Mouse (Mus musculus): Measurements from ENCODE around the gene Uggt2.

The Uggt2 gene

DNA sequence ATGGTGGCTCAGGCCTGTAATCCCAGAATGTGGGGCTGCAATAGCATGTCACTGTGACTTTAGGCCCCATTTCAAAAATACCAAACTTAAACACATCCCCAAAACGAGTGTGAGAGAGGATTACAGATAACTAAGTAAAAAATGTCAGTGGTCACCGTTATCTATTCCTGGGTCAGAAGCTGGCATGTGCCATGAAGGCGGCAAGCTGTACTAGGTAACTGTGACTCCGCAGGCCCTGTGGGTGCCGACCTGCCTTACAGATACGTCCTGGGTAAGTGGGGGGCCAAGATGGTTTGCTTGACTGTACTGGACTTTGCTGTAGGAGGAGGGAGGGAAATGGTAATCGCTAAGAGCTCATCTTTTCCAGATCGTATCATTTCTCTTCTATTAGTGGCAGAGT lies 118.3 kb downstream of the Uggt2 start:
- WGBS, result 85% methylated on average over 8 of the region's 8 CpGs

- 73% methylated on average over 5 of the region's 5 CpGs for WGBS
Observed at GRCm38 (mm10) chr14:118980358-118980757, 118.9 kb downstream of the Uggt2 start.

- WGBS, result 57% methylated on average over 7 of the region's 7 CpGs
Observed at GRCm38 (mm10) chr14:118979571-118980325, 119.5 kb downstream of the Uggt2 start.

GRCm38 (mm10) chr14:118977136-118977816 lies 122.0 kb downstream of the Uggt2 start:
- WGBS, result 63% methylated on average over 8 of the region's 8 CpGs

GRCm38 (mm10) chr14:118972268-118972667 lies 127.0 kb downstream of the Uggt2 start:
- 75% methylated on average over 6 of the region's 6 CpGs for WGBS

DNA sequence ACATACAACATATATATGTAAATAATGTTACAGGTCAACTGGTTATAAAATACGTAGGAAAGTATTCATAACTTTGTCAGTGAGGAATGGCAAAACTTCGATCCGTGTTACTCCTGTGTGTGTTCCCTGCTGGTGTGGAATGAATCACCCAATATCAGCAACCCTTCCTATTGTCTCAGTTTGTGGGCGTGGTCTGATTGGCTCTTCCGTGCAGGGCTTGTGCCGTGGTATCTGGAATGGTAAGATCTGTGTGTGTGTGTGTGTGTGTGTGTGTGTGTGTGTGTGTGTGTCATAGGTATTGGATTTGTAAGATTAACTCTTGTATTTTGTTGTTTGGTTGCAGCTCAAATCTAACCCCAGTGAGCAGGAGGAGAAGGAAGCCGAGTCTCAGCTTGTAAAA lies 131.6 kb downstream of the Uggt2 start:
- 88% methylated on average over 7 of the region's 7 CpGs for WGBS

DNA sequence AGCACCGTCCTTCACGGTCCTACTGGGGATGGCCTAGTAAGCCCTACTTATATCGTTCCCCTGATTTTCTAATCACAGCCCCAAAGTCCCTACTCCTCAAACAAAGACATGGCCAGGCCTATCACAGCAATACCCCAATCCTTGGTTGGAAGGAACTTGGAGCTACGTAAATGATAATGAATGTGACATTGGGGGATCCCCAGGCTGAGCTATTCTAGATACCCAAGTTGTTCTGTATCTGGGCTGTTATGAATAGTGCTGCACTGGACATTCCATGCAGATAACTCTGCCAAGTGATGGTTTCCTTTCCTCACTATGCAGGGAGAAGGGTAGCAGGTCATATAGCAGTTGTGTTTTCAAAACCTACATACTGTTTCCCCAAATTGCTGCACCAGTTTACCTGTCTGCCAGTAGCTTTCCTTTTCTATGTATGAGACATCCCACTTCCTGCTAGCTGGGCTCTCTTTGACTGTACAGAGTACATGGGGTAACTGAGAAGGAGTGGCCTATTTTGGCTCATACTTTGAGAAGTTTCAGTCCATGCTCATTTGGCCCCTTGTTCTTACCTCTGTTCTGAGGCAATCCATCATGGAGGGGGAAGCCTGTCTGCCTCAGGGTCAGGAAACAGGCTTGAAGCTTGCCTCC lies 133.8 kb downstream of the Uggt2 start:
- 97% methylated on average over 4 of the region's 4 CpGs for WGBS

DNA sequence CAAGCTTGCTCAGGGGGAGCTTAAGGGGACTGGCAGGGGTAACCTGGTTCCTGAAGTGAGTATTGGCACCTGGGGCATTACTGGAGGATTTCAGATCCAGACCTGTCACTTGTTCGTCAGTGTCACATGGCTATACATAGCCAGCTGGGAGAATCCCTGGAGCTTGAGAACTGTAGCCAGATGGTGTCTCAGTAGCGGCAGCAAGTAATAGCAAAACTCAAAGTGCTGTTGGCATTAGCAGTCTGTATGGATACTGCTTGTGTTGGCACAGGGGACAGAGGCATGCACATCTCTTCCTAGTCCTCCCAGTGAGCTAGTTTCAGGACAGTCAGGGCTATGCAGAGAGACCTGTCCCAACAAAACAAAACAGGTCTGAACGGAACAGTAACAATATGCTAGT lies 141.2 kb downstream of the Uggt2 start:
- 65% methylated on average over 3 of the region's 3 CpGs for WGBS

DNA sequence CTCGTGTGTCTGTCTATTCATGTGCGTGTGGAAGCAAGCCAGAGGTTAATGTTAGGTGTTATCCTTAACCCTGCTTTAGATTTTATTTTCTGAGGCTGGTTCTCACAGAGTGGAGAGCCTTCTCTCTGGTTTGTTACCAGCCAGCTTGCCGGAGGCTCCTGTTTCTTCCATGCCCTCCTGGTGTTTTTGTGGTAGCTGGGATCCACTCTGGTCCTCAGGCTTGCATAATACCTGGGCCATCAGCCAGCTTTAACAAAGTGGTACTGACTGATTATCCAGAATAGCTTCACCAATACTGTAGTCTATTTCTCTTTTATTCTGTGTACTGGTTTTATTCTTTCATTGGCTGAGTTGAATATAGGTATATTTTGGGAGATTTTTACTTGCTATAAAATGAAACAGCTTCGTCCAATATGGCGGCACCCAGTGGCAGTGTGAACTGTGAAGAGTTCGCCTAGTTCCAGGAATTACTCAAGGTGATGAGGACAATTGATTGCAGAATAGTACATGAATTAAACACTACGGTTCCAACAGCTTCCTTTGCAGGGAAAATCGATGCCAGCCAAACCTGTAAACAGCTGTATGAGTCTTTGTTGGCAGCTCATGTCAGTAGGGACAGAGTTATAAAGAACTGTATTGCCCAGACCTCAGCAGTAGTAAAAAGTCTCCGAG lies 147.2 kb downstream of the Uggt2 start:
- 86% methylated on average over 9 of the region's 9 CpGs for WGBS

DNA sequence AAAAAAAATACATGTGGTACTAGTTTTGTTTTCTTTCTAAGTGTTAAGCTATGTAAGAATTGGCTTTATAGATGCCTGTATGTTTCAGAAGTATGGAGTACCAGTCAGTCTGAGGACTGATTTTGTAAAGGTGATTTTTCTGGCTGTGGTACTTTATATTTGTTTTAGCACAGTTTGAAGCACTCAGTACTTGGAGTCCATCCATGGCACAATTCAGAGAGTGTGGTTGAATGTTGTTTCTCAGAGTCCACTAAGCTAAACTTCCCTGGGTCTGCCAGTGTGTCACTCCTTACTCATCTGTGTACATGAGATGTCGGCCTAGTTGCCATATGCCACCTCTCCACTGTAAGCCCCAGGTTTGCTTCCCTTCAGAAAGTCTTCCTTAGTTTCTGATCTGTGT lies 150.4 kb downstream of the Uggt2 start:
- 50% methylated on average over 1 of the region's 1 CpGs for WGBS

DNA sequence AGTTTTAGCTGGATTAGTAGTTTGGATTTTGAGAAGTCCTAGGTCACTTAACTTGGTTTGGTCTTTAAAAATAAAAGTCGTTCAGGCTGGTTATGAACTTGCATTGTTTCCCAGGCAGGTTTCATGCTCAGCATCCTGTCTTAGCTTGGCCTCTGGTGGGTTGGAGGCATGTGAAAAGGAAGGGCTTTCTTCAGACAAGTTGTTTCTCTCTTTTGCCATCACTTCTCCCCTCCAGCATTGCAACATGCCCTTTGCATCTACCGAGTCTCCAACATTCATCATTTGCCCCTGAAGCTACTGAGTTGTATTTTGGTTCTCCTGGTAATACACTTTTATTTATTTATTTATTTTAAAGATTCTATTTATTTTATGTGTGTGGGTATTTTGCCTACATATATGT lies 154.5 kb downstream of the Uggt2 start:
- 81% methylated on average over 2 of the region's 2 CpGs for WGBS

DNA sequence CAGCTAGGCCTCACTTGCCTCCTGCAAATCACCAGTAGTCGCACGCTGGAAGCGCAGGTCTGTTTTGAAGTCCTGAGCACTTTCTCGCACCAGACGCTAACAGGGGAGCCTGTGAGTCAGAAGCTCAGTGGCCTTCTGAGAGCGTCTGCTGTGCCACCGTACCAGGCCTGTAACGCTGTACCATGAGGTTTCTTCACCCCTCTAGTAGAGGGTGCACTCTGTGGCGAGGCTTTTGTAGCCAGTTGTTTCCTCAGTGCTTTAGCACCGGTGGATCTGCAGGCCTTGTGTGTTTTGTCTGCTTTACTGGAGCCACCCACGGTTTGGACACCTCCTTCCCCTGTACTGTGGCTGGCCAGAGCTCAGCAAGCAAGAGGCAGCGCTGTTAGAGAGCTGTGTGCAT lies 157.2 kb downstream of the Uggt2 start:
- 47% methylated on average over 12 of the region's 12 CpGs for WGBS

DNA sequence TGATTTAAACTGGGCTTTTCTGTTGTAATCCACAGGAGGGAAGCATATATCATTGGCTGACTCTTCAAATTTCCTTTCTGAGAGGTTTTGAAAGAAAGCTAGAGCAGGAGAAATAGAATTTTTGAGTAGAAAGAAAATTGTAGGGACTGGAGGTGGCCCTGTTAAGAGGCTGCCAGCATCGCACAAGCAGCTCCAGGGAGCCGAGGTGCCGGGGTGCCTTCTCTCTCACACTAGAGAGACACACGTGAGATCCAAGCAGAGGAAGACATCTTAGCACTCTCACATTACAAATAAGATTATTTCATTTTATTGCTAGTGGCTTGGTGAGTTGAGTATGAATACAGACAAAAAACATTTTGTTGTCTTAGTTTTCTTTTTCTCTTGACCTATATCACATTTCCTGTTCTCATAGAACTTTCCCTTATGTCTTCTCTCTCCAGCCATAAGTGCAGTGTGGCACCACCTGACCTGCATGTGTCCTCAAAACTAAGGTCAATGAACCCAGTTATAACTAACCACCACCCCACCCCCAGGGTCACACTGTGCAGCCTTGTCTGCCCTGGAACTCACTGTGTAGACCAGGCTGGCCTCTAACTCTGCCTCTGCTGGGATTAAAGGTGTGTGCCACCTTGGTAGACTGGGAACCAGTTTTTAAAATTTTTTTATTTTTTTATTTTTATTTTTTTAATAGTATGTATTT lies 158.3 kb downstream of the Uggt2 start:
- WGBS, result 59% methylated on average over 4 of the region's 4 CpGs

DNA sequence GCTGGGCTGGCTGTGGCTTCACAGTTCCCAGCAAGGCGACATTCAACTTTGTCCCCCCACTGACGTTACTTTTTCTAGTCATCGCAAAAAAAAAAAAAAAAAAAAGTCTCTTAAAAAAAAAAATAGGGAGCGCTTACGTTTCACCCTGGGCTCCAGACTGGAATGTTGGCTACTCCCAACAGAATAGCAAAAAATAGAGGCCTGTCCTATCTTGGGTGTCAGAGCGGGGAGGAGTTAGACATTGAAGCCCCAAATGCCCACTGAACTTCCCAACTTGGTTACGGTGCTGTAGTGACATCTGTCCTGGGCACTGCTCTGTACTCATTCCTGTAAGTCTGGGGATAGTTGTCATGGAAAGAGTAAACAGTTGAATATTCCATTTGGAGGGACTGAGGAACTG lies 160.7 kb downstream of the Uggt2 start:
- under 1% methylated on average over 7 of the region's 7 CpGs for WGBS

DNA sequence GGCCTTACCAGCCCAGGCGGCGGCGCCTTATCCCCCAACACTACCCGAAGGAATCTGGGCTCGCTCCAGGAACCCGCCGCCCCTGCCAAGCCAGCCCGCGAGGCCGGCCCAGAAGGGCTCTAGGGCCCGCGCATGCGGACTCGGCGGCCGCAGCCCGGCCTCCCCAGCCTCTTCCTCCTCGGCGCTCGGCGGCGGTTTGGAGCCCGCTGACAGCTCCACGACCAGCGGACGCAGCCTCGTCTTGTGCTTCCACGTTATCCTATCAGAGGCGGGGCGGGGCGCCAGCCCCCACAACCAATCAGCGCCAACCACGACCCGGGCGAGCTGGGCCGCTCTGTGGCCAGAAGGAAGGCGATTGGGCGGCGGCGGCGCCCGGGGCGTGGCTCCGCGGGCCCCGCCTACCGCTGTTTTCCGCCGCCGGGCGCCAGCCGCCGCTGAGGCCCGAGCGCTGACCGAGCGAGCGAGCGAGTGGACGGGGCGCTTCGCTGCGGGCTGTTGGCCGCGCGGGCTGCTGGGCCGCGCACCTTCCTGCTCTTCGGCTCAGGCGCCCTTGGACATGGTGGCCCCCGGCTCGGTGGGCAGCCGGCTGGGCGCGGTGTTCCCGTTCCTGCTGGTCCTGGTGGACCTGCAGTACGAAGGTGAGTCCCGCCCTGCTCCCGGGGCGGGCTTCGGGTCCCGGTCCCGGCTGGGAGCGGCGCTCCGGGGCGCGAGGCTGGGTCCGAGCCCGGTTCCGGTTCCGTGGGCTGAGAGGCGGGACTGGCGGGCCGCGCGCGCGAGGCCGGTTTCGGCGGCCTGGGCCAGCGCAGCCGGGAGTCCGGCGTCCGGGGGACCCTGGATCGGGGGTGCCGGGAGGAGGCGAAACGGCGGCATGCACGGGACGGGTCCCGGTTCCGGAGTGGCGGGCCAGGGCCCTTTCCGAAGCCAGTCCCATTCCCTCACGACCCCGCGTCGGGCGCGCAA lies 161.4 kb downstream of the Uggt2 start, which contains the start of gene Dnajc3:
Gene Dnajc3 (plus strand): TSS at position 444 of the 960 bp plus-strand sequence.
- under 1% methylated on average over 123 of the region's 124 CpGs for WGBS

GRCm38 (mm10) chr14:118936952-118937351 lies 162.3 kb downstream of the Uggt2 start:
- 43% methylated on average over 4 of the region's 4 CpGs for WGBS

DNA sequence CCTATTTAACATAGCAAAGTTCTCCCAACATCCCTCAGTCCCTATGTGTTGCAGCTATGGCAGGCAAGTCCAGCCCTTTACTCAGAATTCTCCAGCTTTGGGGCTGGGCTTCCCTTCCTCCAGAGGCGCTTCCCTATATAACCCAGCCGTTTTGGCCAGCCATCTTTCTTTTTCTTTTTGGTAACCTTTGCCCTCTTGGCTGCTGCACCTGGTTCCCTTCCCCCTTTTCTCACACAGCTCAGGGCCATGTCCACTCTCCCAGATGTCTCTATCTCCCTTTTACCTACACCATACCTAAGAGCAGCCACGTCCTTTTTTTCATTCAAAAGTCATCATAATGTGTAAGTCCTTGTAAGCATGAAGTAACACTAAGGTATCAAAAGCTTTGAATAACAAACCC lies 163.0 kb downstream of the Uggt2 start:
- 71% methylated on average over 3 of the region's 3 CpGs for WGBS
